Mouse (Mus musculus): ENCODE results near the gene Arhgef38. TPM values are rescaled to one million over a fixed set of nuclear protein-coding genes. Genes with fewer than 3 reads are reported as not detected.

Arhgef38 gene
- total and polyA plus RNA-seq, 3 experiments = 0.11 to 0.15 TPM; not detected in 1

- Histone ChIP-seq H3K27me3 (ENCODE audit: insufficient read depth, low read length) (0 out of 2 replicates have a peak, but pooled peaks cover 2% of the 10 kb centered on the region), H3K4me1 (ENCODE audit: insufficient read depth, low read depth, low read length) (peaks cover 3% of the 10 kb centered on the region), H3K36me3 (replicated peaks) (no peaks in the 10 kb centered on the region), H3K9me3 (replicated peaks) (no peaks in the 10 kb centered on the region), H3K4me3 (ENCODE audit: low read depth, low read length) (no peak overlapping the region)
- no peak for DNase-seq (ENCODE audit: low spot score)
- no peak for TF ChIP-seq GATA1 (IDR thresholded peaks at IDR 0.05; ENCODE audit: borderline replicate concordance, low read length)
- no peak for TF ChIP-seq CTCF (IDR thresholded peaks at IDR 0.05; ENCODE audit: low read depth, low read length)
- TF ChIP-seq POLR2AphosphoS5 (IDR thresholded peaks at IDR 0.05; ENCODE audit: insufficient replicate concordance, low read depth, low read length) = no peak
- no peak for TF ChIP-seq GATA2 (IDR thresholded peaks at IDR 0.05; ENCODE audit: borderline replicate concordance, low read depth, low read length)
- TF ChIP-seq TAL1 (conservative IDR thresholded peaks at IDR 0.05; ENCODE audit: low read depth, low read length) = no peak
- peak; percentile 8; the same call in 1 of the 2 replicates for ATAC-seq (ENCODE audit: extremely low read depth, insufficient number of reproducible peaks, low FRiP score, poor library complexity, severe bottlenecking)
Observed at GRCm38 (mm10) chr3:133213434-133214114, 21.2 kb downstream of the Arhgef38 start.

- ATAC-seq (ENCODE audit: extremely low read depth, insufficient number of reproducible peaks, low FRiP score, poor library complexity, severe bottlenecking) (no peak), DNase-seq (ENCODE audit: low spot score) (no peak)
- no peaks in the 10 kb centered on the region for H3K9me3 ChIP-seq (replicated peaks)
- H3K36me3 ChIP-seq (replicated peaks) = no peaks in the 10 kb centered on the region
- no peak overlapping the region for H3K4me3 ChIP-seq (ENCODE audit: low read depth, low read length)
- TF ChIP-seq GATA1 (IDR thresholded peaks at IDR 0.05; ENCODE audit: borderline replicate concordance, low read length) (no peak), POLR2AphosphoS5 (IDR thresholded peaks at IDR 0.05; ENCODE audit: insufficient replicate concordance, low read depth, low read length) (no peak), TAL1 (conservative IDR thresholded peaks at IDR 0.05; ENCODE audit: low read depth, low read length) (no peak), CTCF (IDR thresholded peaks at IDR 0.05; ENCODE audit: low read depth, low read length) (no peak), GATA2 (IDR thresholded peaks at IDR 0.05; ENCODE audit: borderline replicate concordance, low read depth, low read length) (no peak)
- 0 out of 2 replicates have a peak, but pooled peaks cover 2% of the 10 kb centered on the region for H3K27me3 ChIP-seq (ENCODE audit: insufficient read depth, low read length)
- H3K4me1 ChIP-seq (ENCODE audit: insufficient read depth, low read depth, low read length) = peaks cover 3% of the 10 kb centered on the region
Observed at GRCm38 (mm10) chr3:133211324-133211723, 23.4 kb downstream of the Arhgef38 start.

GRCm38 (mm10) chr3:133203713-133204112, 31.0 kb downstream of the Arhgef38 start:
- no peaks in the 10 kb centered on the region for H3K36me3 ChIP-seq (replicated peaks)
- H3K4me1 ChIP-seq (ENCODE audit: insufficient read depth, low read depth, low read length) = no peaks in the 10 kb centered on the region; the same call in 1 of the 2 replicates
- H3K9me3 ChIP-seq (replicated peaks) = no peaks in the 10 kb centered on the region
- TF ChIP-seq POLR2AphosphoS5 (IDR thresholded peaks at IDR 0.05; ENCODE audit: insufficient replicate concordance, low read depth, low read length) (no peak), GATA2 (IDR thresholded peaks at IDR 0.05; ENCODE audit: borderline replicate concordance, low read depth, low read length) (no peak), TAL1 (conservative IDR thresholded peaks at IDR 0.05; ENCODE audit: low read depth, low read length) (no peak), GATA1 (IDR thresholded peaks at IDR 0.05; ENCODE audit: borderline replicate concordance, low read length) (no peak), CTCF (IDR thresholded peaks at IDR 0.05; ENCODE audit: low read depth, low read length) (no peak)
- DNase-seq (ENCODE audit: low spot score) (no peak), ATAC-seq (ENCODE audit: extremely low read depth, insufficient number of reproducible peaks, low FRiP score, poor library complexity, severe bottlenecking) (no peak)
- H3K4me3 ChIP-seq (ENCODE audit: low read depth, low read length) = no peak overlapping the region
- peaks cover 11% of the 10 kb centered on the region for H3K27me3 ChIP-seq (ENCODE audit: insufficient read depth, low read length)

GRCm38 (mm10) chr3:133202171-133202570, 32.6 kb downstream of the Arhgef38 start:
- Histone ChIP-seq H3K9me3 (replicated peaks) (no peaks in the 10 kb centered on the region), H3K27me3 (ENCODE audit: insufficient read depth, low read length) (peaks cover 11% of the 10 kb centered on the region), H3K36me3 (replicated peaks) (no peaks in the 10 kb centered on the region), H3K4me1 (ENCODE audit: insufficient read depth, low read depth, low read length) (no peaks in the 10 kb centered on the region; the same call in 1 of the 2 replicates), H3K4me3 (ENCODE audit: low read depth, low read length) (no peak overlapping the region)
- TF ChIP-seq POLR2AphosphoS5 (IDR thresholded peaks at IDR 0.05; ENCODE audit: insufficient replicate concordance, low read depth, low read length) (no peak), TAL1 (conservative IDR thresholded peaks at IDR 0.05; ENCODE audit: low read depth, low read length) (no peak), CTCF (IDR thresholded peaks at IDR 0.05; ENCODE audit: low read depth, low read length) (no peak), GATA2 (IDR thresholded peaks at IDR 0.05; ENCODE audit: borderline replicate concordance, low read depth, low read length) (no peak), GATA1 (IDR thresholded peaks at IDR 0.05; ENCODE audit: borderline replicate concordance, low read length) (no peak)
- DNase-seq (ENCODE audit: low spot score) = no peak
- ATAC-seq (ENCODE audit: extremely low read depth, insufficient number of reproducible peaks, low FRiP score, poor library complexity, severe bottlenecking) = no peak

- no peak for DNase-seq (ENCODE audit: low spot score)
- no peak for ATAC-seq (ENCODE audit: extremely low read depth, insufficient number of reproducible peaks, low FRiP score, poor library complexity, severe bottlenecking)
Observed at GRCm38 (mm10) chr3:133188930-133189329, 45.8 kb downstream of the Arhgef38 start.

GRCm38 (mm10) chr3:133187524-133187923, 47.2 kb downstream of the Arhgef38 start:
- H3K4me1 ChIP-seq (ENCODE audit: insufficient read depth, low read depth, low read length) = no peaks in the 10 kb centered on the region
- DNase-seq (ENCODE audit: low spot score) (no peak), ATAC-seq (ENCODE audit: extremely low read depth, insufficient number of reproducible peaks, low FRiP score, poor library complexity, severe bottlenecking) (no peak)

More at GRCm38 (mm10) chr3:133188930-133189329, 45.8 kb downstream of the Arhgef38 start:
- Histone ChIP-seq H3K36me3 (replicated peaks) (no peaks in the 10 kb centered on the region), H3K9me3 (replicated peaks) (no peaks in the 10 kb centered on the region), H3K4me1 (ENCODE audit: insufficient read depth, low read depth, low read length) (no peaks in the 10 kb centered on the region), H3K4me3 (ENCODE audit: low read depth, low read length) (no peak overlapping the region), H3K27me3 (ENCODE audit: insufficient read depth, low read length) (peaks cover 16% of the 10 kb centered on the region)
- TF ChIP-seq CTCF (IDR thresholded peaks at IDR 0.05; ENCODE audit: low read depth, low read length) (no peak), GATA1 (IDR thresholded peaks at IDR 0.05; ENCODE audit: borderline replicate concordance, low read length) (no peak), POLR2AphosphoS5 (IDR thresholded peaks at IDR 0.05; ENCODE audit: insufficient replicate concordance, low read depth, low read length) (no peak), TAL1 (conservative IDR thresholded peaks at IDR 0.05; ENCODE audit: low read depth, low read length) (no peak), GATA2 (IDR thresholded peaks at IDR 0.05; ENCODE audit: borderline replicate concordance, low read depth, low read length) (no peak)

More at GRCm38 (mm10) chr3:133187524-133187923, 47.2 kb downstream of the Arhgef38 start:
- Histone ChIP-seq H3K36me3 (replicated peaks) (no peaks in the 10 kb centered on the region), H3K9me3 (replicated peaks) (no peaks in the 10 kb centered on the region), H3K4me3 (ENCODE audit: low read depth, low read length) (no peak overlapping the region), H3K27me3 (ENCODE audit: insufficient read depth, low read length) (peaks cover 23% of the 10 kb centered on the region)
- TF ChIP-seq CTCF (IDR thresholded peaks at IDR 0.05; ENCODE audit: low read depth, low read length) = no peak
- TF ChIP-seq GATA2 (IDR thresholded peaks at IDR 0.05; ENCODE audit: borderline replicate concordance, low read depth, low read length) = no peak
- TF ChIP-seq TAL1 (conservative IDR thresholded peaks at IDR 0.05; ENCODE audit: low read depth, low read length) = no peak
- no peak for TF ChIP-seq GATA1 (IDR thresholded peaks at IDR 0.05; ENCODE audit: borderline replicate concordance, low read length)
- TF ChIP-seq POLR2AphosphoS5 (IDR thresholded peaks at IDR 0.05; ENCODE audit: insufficient replicate concordance, low read depth, low read length) = no peak

All from G1E (cell line).